Mouse (Mus musculus): ENCODE results near the gene Jarid2. TPM values are rescaled to one million over a fixed set of nuclear protein-coding genes. Genes with fewer than 3 reads are reported as not detected.
"Not testable (repeated sequence)": the region's sequence is repeated elsewhere in the genome, so short reads cannot be mapped to it uniquely, and the experiment has no call there.

The Jarid2 gene
- polyA plus RNA-seq, 1 experiment = 21.0 TPM

DNA sequence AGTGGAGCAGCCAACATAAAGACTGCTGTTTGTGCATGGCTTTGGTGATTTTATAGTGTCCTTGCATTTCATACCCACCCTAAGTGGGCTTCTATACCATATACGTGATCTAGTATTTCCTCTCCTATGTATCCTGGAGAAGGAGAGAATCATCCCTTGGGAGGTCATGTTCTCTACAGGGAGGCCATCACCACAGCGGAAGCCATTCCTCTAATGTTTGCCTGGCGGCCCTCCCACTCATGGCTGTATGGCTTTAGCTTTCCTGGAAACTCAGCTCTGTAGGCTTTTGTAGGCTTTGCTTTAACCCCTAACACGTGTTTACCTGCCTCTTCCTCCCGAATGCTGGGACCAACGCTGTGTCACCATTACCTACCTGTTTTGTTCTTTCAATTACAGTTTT lies 108.2 kb downstream of the Jarid2 start:
- Histone ChIP-seq H3K27ac (ENCODE audit: control insufficient read depth, insufficient read depth, low read depth, low read length) (no peak overlapping the region), H3K36me3 (ENCODE audit: control insufficient read depth, insufficient read depth, low read length) (no peaks in the 10 kb centered on the region), H3K4me1 (ENCODE audit: control insufficient read depth, insufficient read depth, low read length) (no peaks in the 10 kb centered on the region), H3K27me3 (ENCODE audit: control insufficient read depth, insufficient read depth, low read length) (no peaks in the 10 kb centered on the region), H3K4me3 (ENCODE audit: control insufficient read depth, low read depth, low read length) (no peak overlapping the region)
- TF ChIP-seq CTCF (IDR thresholded peaks at IDR 0.05; ENCODE audit: control insufficient read depth, insufficient read depth, insufficient replicate concordance, low read depth, low read length) (no peak), POLR2A (IDR thresholded peaks at IDR 0.05; ENCODE audit: control insufficient read depth, low read depth, low read length) (no peak)

- Histone ChIP-seq H3K36me3 (ENCODE audit: control insufficient read depth, insufficient read depth, low read length) (no peaks in the 10 kb centered on the region), H3K27me3 (ENCODE audit: control insufficient read depth, insufficient read depth, low read length) (no peaks in the 10 kb centered on the region), H3K4me1 (ENCODE audit: control insufficient read depth, insufficient read depth, low read length) (no peaks in the 10 kb centered on the region), H3K4me3 (ENCODE audit: control insufficient read depth, low read depth, low read length) (no peak overlapping the region), H3K27ac (ENCODE audit: control insufficient read depth, insufficient read depth, low read depth, low read length) (no peak overlapping the region)
- TF ChIP-seq POLR2A (IDR thresholded peaks at IDR 0.05; ENCODE audit: control insufficient read depth, low read depth, low read length) (no peak), CTCF (IDR thresholded peaks at IDR 0.05; ENCODE audit: control insufficient read depth, insufficient read depth, insufficient replicate concordance, low read depth, low read length) (no peak)
Observed at GRCm38 (mm10) chr13:44839866-44840835, 110.9 kb downstream of the Jarid2 start.

DNA sequence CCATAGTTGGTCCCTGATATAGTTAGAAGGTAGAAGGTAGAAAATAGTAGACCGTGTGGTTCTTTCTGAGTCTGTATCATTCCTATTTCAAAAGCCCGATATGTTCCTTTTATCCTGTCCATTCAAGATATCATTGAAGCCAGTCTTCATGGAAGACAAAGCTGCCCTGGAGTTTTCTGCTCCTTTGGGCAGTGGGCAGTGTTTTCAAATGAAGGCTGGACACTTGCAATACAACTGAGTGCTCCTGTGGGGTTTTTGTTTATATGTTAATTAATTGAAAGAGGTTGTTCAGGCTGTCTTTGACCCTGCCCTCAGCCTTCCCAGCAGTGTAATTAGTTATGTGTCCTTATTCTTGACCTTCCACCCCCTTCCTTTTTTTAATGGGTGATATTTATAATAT lies 122.2 kb downstream of the Jarid2 start:
- Histone ChIP-seq H3K27me3 (ENCODE audit: control insufficient read depth, insufficient read depth, low read length) (no peaks in the 10 kb centered on the region), H3K4me1 (ENCODE audit: control insufficient read depth, insufficient read depth, low read length) (peaks cover 3% of the 10 kb centered on the region; the same call in 1 of the 2 replicates), H3K4me3 (ENCODE audit: control insufficient read depth, low read depth, low read length) (no peak overlapping the region), H3K27ac (ENCODE audit: control insufficient read depth, insufficient read depth, low read depth, low read length) (no peak overlapping the region), H3K36me3 (ENCODE audit: control insufficient read depth, insufficient read depth, low read length) (no peaks in the 10 kb centered on the region)
- TF ChIP-seq POLR2A (IDR thresholded peaks at IDR 0.05; ENCODE audit: control insufficient read depth, low read depth, low read length) (no peak), CTCF (IDR thresholded peaks at IDR 0.05; ENCODE audit: control insufficient read depth, insufficient read depth, insufficient replicate concordance, low read depth, low read length) (no peak)

DNA sequence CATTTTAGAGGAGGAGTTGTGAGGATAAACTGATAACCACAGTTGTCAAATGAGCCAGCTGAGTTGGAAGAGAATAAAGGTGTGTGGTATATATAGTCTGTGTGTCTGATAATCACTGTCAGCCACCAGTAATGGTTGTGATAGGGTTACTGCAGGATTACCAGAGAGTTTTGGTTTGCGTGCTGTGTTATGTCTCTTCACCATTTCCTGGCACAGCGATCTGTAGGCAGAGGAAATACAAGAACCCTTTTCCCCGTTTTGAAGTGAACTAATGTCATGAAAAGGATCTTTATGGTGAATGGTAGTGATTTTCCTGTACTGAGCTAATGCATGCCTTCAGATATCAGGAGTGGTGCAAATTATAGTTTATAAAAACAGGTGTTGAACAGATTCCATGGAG lies 122.8 kb downstream of the Jarid2 start:
- Histone ChIP-seq H3K27me3 (ENCODE audit: control insufficient read depth, insufficient read depth, low read length) (no peaks in the 10 kb centered on the region), H3K36me3 (ENCODE audit: control insufficient read depth, insufficient read depth, low read length) (no peaks in the 10 kb centered on the region), H3K4me3 (ENCODE audit: control insufficient read depth, low read depth, low read length) (no peak overlapping the region), H3K4me1 (ENCODE audit: control insufficient read depth, insufficient read depth, low read length) (peaks cover 2% of the 10 kb centered on the region; the same call in 1 of the 2 replicates), H3K27ac (ENCODE audit: control insufficient read depth, insufficient read depth, low read depth, low read length) (no peak overlapping the region)
- TF ChIP-seq POLR2A (IDR thresholded peaks at IDR 0.05; ENCODE audit: control insufficient read depth, low read depth, low read length) (no peak), CTCF (IDR thresholded peaks at IDR 0.05; ENCODE audit: control insufficient read depth, insufficient read depth, insufficient replicate concordance, low read depth, low read length) (no peak)

DNA sequence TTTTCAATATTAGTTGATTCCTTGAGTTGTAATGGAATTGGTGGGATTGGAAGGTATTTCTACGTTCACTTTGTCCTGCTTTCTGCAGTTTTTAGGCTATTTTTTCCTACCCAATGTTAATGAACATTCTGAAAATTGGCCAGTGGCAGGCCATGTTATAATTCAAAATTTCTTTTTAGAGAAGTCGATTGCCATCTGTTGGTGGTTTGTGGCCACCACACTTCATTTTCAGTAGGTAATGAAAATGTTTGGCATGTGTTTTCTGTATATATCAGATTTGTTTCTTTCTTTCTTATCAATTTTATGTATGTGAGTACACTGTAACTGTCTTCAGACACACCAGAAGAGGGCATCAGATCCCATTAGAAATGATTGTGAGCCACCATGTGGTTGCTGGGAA lies 136.3 kb downstream of the Jarid2 start:
- Histone ChIP-seq H3K4me3 (ENCODE audit: control insufficient read depth, low read depth, low read length) (no peak overlapping the region), H3K27me3 (ENCODE audit: control insufficient read depth, insufficient read depth, low read length) (no peaks in the 10 kb centered on the region), H3K36me3 (ENCODE audit: control insufficient read depth, insufficient read depth, low read length) (no peaks in the 10 kb centered on the region), H3K4me1 (ENCODE audit: control insufficient read depth, insufficient read depth, low read length) (no peaks in the 10 kb centered on the region), H3K27ac (ENCODE audit: control insufficient read depth, insufficient read depth, low read depth, low read length) (no peak overlapping the region)
- no peak for TF ChIP-seq CTCF (IDR thresholded peaks at IDR 0.05; ENCODE audit: control insufficient read depth, insufficient read depth, insufficient replicate concordance, low read depth, low read length)
- no peak for TF ChIP-seq POLR2A (IDR thresholded peaks at IDR 0.05; ENCODE audit: control insufficient read depth, low read depth, low read length)

DNA sequence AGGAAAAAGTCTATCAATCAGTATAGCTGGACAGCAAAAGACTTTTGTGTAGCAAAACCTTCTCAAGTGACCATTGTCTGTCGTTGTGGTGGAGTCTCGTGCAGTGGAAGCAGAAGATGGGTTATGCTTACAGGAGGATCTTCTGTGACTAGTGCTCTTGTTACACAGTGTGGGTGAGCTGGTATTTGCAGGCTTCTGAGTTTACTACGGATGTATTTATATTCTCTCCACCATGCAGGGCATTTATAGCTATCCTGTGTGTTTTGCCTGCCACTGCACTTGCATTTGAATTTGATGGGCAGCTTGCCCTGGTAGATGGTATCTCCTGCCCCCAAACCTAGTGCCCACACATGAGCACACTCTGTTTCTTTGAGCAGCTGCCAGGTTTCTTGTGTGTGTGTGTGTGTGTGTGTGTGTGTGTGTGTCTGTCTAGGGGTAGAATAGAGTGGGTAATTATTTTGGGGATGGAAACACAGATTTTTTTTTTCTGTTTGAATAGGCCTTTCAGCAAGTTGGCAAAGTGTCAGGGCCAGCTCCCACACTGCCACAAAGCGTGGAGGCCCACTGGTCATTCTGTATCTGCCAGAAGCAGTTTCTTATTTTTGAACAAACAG lies 138.9 kb downstream of the Jarid2 start:
- TF ChIP-seq CTCF (IDR thresholded peaks at IDR 0.05; ENCODE audit: control insufficient read depth, insufficient read depth, insufficient replicate concordance, low read depth, low read length) (no peak), POLR2A (IDR thresholded peaks at IDR 0.05; ENCODE audit: control insufficient read depth, low read depth, low read length) (no peak)
- Histone ChIP-seq H3K36me3 (ENCODE audit: control insufficient read depth, insufficient read depth, low read length) (no peaks in the 10 kb centered on the region), H3K27ac (ENCODE audit: control insufficient read depth, insufficient read depth, low read depth, low read length) (no peak overlapping the region), H3K27me3 (ENCODE audit: control insufficient read depth, insufficient read depth, low read length) (no peaks in the 10 kb centered on the region), H3K4me1 (ENCODE audit: control insufficient read depth, insufficient read depth, low read length) (no peaks in the 10 kb centered on the region), H3K4me3 (ENCODE audit: control insufficient read depth, low read depth, low read length) (no peak overlapping the region)

GRCm38 (mm10) chr13:44869418-44870119 lies 140.3 kb downstream of the Jarid2 start:
- H3K4me3 ChIP-seq (ENCODE audit: control insufficient read depth, low read depth, low read length); H3K27ac ChIP-seq (ENCODE audit: control insufficient read depth, insufficient read depth, low read depth, low read length); H3K4me1 ChIP-seq (ENCODE audit: control insufficient read depth, insufficient read depth, low read length); H3K27me3 ChIP-seq (ENCODE audit: control insufficient read depth, insufficient read depth, low read length); H3K36me3 ChIP-seq (ENCODE audit: control insufficient read depth, insufficient read depth, low read length): not testable (repeated sequence)

Data from testis, adult 2 months (tissue).